Mouse (Mus musculus) heart, postnatal 10 days (tissue): ENCODE measurements around the gene Brat1. TPM values are rescaled to one million over a fixed set of nuclear protein-coding genes. Genes with fewer than 3 reads are reported as not detected.

Experiments
- DNase-seq, 2 experiments: peaks; one replicate each; pipeline ENCODE4 v3.0.0; 2021
- intact Hi-C: fragments of 180-260 bp; cut with DNase I; formaldehyde crosslinking; loops from one replicate; pipeline ENCODE4 v1.15.1; 2025
- total RNA-seq, 2 experiments: library from RNA; stranded (reverse); gene quantifications; 2 replicates each; pipeline ENCODE4 v1.2.3; 2021

Gene Brat1
- total RNA-seq, 2 experiments from 2014 or later = 9.6 to 10.8 TPM

- intact Hi-C loops = no loop called here
These were observed 8.8 kb upstream of the Brat1 start for GRCm38 (mm10) chr5:140695987-140696386.

GRCm38 (mm10) chr5:140699776-140700175, 5.0 kb upstream of the Brat1 start:
- no peak for DNase-seq
- intact Hi-C loops = no loop called here

More at GRCm38 (mm10) chr5:140695987-140696386, 8.8 kb upstream of the Brat1 start:
- DNase-seq = no peak

- DNase-seq = no peak
- intact Hi-C loops = no loop called here
These were observed 3.1 kb upstream of the Brat1 start for GRCm38 (mm10) chr5:140701661-140702060.

DNA sequence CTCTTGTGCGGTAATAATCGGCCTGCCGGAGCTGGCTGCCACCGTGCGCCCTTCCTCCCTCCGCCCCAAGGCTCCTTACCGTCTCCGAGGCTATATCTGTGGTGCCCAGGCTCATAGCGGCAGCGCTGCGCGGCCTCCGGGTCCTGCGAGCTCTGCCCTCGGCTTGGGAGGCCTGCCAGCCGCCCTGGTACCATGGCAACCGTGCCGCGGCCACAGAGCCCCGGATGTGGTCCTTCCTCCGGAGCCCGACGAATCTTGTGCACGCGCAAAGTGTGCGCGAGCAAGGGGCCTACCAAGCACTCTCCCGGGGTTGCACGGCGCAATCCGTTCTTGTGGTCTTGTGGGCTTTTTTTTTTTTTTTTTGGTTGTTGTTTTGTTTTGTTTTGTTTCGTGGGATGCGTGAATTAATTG, 2.7 kb upstream of the Brat1 start, which contains the start of gene Iqce:
Iqce (minus strand) TSS at position 276 of the 411 bp plus-strand sequence.
- intact Hi-C loops = no loop called here
- DNase-seq = peak; percentile 95 to 96

DNA sequence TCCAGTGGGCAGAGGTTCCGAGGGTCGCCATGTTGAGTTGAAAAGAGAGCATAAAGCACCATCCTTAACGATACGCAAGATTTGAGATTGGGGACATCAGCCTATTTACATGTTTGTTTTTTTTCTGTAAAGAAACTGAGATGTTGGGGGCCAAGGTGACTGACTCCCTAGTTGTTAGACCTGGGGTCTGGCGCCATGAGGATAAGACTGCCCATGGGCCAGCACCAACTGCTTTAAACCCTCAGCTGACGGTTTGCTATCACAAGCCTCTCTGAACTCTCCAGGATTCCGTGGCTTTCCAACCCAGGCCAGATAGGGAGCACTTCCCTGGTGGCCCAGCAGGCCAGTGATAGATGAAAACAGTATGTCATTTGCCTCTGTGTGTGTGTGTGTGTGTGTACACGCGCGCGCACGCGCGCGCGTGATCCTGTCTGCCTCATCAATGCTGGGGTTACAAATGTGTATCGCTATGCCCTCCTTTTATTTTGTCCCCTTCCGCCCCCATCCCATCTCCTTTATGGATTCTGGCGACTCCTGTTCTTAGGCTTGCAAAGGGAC, 2.1 kb upstream of the Brat1 start:
- DNase-seq = peak; percentile 26 to 47
- intact Hi-C loops = no loop called here

DNA sequence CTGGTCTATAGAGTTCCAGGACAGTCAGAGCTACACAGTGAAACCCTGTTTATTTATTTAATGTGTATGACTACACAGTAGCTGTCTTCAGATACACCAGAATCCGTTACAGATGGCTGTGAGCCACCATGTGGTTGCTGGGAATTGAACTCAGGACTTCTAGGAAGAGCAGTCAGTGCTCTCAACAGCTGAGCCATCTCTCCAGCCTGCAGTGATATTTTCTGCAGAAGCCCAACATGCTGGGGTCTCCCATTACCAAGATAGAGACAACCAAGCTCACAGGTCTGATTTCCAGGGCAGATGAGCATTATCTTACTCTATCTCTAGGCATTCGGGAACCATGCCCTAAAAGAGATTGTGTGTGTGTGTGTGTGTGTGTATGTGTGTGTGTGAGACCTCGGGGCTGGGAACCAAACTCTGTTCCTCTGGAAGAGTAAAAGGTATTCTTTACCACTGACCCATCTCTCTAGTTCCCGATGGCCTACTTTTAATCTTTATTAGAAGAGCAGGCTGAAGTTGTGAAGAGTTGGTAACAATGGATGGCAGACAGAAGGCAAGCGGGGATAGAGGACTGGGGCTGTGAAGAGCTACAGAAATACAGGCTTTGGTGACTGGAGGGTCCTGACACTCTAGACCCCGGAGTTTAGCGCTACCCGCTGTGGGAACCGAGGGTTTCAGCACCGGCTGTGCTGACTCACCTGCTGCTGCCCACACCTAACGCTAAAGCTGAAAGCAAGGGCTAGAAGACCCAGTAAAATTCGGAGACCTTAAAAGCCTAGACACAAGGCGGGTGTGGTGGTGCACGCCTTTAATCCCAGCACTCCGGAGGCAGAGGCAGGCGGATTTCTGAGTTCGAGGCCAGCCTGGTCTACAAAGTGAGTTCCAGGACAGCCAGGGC, 1.1 kb upstream of the Brat1 start:
- DNase-seq = no peak
- intact Hi-C loops = no loop called here

- DNase-seq = peak; percentile 17 to 26
- intact Hi-C loops = loop anchor here (5.0 kb wide), 1 partner anchor 122 kb away; no protein-coding TSS in a partner anchor
These were observed 825 bp downstream of the Brat1 start for GRCm38 (mm10) chr5:140705501-140706171.

DNA sequence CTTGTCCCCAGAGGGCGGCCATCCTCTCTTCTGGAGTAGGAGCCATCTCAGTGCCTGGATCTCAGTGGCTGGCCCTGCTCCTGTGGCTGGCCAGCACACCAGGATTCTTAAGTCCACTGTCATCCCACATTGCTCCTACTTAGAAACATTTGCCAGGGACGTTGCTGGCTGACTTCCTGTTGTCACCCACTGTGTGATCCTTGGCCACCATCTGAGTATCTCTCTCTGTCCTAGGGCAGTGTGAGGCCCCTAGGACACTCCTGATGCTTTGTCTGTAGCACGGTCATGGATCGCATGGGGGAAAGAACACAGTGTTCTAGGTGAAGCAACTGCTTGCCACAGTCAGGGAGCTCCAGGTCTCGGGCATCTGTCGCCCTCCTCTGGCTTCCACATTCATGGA, 5.5 kb downstream of the Brat1 start:
- intact Hi-C loops = loop anchor here (2.0 kb wide), 1 partner anchor 38 kb away; no protein-coding TSS in a partner anchor
- no peak for DNase-seq

- intact Hi-C loops = loop anchor here (2.0 kb wide), 1 partner anchor 38 kb away; no protein-coding TSS in a partner anchor
- DNase-seq = no peak
These were observed 6.2 kb downstream of the Brat1 start for GRCm38 (mm10) chr5:140711040-140711439.

DNA sequence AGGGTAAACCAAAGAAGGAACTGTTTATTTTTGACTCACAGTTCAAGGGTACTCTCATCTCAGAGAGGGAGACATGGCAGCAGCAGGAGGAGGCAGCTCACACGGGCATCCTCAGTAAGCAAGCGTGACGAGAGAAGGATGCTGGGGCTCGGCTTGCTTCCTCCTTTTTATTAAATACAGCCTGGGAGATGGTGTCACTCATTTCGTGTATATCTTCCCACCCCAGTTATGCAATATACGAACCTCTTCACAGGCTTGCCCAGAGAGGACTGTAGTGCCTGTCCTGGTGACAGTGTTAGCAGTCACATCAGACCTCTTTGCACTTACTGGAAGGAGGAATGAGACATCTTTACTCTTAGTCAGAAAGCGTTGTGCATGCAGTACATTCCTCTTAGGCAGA, 16.0 kb downstream of the Brat1 start:
- DNase-seq = no peak
- intact Hi-C loops = no loop called here

GRCm38 (mm10) chr5:140722121-140722520, 17.3 kb downstream of the Brat1 start:
- intact Hi-C loops = no loop called here

DNA sequence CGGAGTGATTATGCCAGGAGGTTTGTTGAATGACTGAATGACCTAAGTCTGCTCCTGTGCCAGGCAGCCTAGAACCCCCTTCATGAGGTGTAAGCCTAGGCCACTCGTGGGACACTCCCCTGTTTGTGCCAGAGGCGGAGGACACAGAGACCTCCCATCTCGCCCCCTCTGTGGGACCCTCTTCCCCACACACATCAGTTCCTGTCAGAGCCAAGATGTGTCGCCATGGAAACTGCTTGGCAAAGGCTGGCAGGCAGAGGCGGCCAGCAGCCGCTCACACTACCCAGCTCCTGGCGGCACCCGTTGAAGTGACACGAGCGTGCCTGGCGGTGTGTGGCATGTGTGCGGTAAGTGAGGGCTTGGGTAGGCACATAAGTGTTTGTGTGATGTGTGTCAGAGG, 19.0 kb downstream of the Brat1 start, which contains the start of gene Amz1:
Amz1 (plus strand) TSS at position 306 of the 400 bp plus-strand sequence.
- intact Hi-C loops = no loop called here
- DNase-seq = no peak

More at GRCm38 (mm10) chr5:140722121-140722520, 17.3 kb downstream of the Brat1 start:
- DNase-seq = no peak

DNA sequence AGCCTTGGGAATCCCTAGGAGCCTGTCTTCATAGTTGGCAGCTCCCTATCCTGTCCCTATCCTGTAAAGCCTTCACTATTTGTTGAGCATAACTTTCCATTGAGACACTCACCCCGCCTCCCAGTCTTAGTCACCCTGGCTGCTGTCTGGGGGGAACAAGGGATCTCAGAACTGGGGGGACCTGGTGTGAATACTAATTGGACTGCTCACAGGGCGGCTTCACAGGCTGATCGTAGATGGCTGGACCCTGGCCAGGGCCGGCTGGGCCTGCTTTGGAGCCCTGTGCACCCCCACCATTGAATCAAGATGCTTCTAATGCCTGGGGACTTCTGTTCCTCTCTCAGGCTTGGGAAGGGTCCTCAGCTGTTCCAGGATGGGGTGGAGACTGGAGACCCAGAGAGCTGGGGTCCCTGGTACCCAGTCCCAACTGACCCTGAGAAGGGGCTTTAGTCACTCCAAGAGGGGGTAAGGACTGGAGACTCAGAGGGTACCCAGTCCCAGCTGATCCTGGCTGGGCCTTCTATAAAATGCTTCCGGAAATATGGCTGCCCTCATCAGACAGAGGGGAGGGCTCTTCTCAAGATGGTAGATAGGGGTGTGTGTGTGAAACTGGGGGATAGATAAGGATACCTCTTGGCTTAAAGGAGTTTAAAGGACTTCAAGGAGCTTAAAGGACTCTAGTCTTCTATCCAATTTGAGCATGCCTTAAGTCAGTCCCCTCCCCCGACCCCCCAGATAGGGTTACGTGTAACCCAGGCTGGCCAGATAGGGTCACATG, 21.4 kb downstream of the Brat1 start:
- no peak for DNase-seq
- intact Hi-C loops = no loop called here

DNA sequence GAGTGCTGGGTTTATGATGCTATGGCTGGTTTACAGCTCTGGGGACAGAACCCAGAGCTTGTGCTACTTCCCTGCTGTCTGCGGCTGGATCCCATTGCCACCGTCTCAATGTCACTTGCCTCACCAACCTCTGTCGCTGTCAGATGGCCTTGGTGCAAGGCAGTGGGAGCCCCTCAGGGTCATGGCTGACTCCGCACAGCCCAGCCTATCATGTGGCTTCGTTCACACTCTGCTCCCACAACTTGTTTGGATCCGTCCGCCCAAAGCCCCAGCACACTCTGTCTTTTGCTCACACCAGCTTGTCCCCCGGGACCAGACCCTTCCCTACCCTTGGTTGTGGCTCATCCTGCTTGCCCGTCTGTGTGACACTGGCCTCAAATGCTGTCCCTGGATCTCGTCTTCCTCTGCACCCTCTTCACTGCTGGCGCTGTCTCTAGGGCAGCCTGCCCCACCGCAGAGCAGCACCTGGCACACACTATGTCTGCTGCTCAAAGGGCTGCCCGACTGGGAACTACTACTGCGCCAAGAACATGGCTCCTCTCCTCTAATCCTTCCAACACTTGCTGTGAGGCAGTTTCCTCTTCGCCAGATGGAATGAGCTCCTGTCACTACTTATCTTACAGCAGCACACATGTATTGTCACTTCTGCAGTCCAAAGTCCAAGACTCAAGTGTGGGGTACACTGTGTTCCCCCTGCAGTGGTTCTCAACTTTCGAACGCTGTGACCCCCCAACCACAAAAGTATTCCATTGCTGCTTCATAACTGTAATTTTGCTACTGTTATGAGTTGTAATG, 22.3 kb downstream of the Brat1 start:
- intact Hi-C loops = no loop called here

DNA sequence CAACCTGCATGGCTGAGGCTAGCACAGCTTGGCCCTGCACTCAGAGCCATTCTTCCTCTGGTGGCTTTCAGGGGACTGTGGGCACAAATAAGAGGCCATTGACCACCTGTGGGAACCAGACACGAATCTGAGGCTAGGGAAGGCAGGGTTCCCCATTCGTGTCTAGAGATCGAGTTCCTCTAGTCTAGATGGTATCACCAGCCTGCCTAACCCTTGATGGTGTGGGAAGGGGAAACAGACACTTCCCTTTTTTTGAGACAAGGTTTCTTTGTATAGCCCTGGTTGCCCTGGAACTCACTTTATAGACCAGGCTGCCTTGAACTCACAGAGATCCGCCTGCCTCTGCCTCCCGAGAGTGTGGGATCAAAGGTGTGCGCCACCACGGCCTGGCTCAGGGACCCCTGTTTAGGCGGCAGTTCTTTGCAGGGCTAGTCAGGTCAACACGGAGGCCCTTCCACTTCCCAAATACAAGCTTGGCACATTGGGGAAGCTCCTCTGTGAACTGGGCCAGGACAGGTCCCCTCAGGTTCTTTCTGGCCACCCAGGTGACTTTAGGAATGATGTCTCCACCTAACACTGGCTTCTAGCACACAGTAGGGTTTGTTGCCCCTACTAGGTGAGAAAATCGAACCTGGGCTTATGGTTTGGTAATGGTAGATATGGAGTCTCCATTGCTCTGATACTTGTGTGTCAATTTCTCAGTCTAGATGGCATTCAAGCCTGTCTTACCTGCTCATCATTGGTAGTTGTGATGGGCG, 26.4 kb downstream of the Brat1 start:
- no peak for DNase-seq
- intact Hi-C loops = no loop called here

More for the DNA sequence above, 22.3 kb downstream of the Brat1 start:
- DNase-seq = no peak

GRCm38 (mm10) chr5:140732195-140732594, 27.4 kb downstream of the Brat1 start:
- intact Hi-C loops = no loop called here
- DNase-seq = no peak

GRCm38 (mm10) chr5:140733336-140733735, 28.5 kb downstream of the Brat1 start:
- no peak for DNase-seq
- intact Hi-C loops = no loop called here

DNA sequence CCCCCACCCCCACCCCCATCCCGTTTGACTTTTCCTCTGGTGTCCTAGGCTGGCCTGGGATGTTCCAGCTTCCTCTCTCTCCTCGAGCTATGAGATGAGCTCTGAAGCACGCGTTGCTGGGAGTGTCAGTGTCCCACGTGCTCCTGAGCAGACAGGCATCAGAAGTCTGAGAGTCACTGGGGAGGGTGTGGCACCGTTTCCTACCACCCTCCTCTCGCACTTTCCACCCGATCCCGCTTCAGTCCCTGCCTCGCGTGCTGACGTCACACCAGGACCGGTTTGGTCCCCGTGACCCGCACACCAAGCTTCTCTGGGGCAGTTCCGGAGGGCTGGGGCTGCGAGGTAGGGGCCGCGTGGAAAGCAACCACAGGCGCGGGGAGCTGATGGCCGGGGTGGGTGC, 30.5 kb downstream of the Brat1 start:
- intact Hi-C loops = no loop called here
- peak; percentile 30 to 32 for DNase-seq

- intact Hi-C loops = no loop called here
- no peak for DNase-seq
These were observed 31.4 kb downstream of the Brat1 start for GRCm38 (mm10) chr5:140736166-140736565.
